Mouse (Mus musculus): ENCODE results near the gene Atp8a2. TPM values are rescaled to one million over a fixed set of nuclear protein-coding genes. Genes with fewer than 3 reads are reported as not detected.

Gene Atp8a2
- polyA plus RNA-seq (2012; rRNA removed), result 0.70 and 1.0 TPM in 2 replicates
- 1.6 and 1.7 TPM in 2 replicates for polyA plus RNA-seq (2014; fragmentation: Nextera tagmentation; extraction: Ambion mirVana)

- H3K4me3 ChIP-seq (replicated peaks; ENCODE audit: low read length), result no peak within 1 kb of the TSS
- no peaks in the 10 kb centered on the region for H3K4me1 ChIP-seq (ENCODE audit: control insufficient read depth, insufficient read depth, low read length)
- H3K9me3 ChIP-seq (ENCODE audit: control insufficient read depth, low read length), result no peaks in the 10 kb centered on the region
- H3K27ac ChIP-seq (replicated peaks; ENCODE audit: low read depth, low read length), result no peak within 1 kb of the TSS
- no peak within 1 kb of the TSS for H3K9ac ChIP-seq (ENCODE audit: low read depth, low read length, severe bottlenecking)
- DNase-seq (ENCODE audit: low spot score), result no peak
- ATAC-seq (ENCODE audit: low FRiP score, low read depth), result no peak
- TF ChIP-seq POLR2A (IDR thresholded peaks at IDR 0.05; ENCODE audit: borderline replicate concordance, extremely low read depth, insufficient read depth, insufficient read length), result no peak
- 72% methylated on average over 7 of the region's 7 CpGs for WGBS
- H3K36me3 ChIP-seq (ENCODE audit: control insufficient read depth, insufficient read depth, low read length), result no peaks in the 10 kb centered on the region
- no peak within 1 kb of the TSS for H3K4me2 ChIP-seq (replicated peaks; ENCODE audit: low read depth, low read length, severe bottlenecking)
- H3K27me3 ChIP-seq (ENCODE audit: control insufficient read depth, insufficient read depth, low read length), result no peaks in the 10 kb centered on the region
Measured at GRCm38 (mm10) chr14:60196884-60197283, at the start of gene Atp8a2. TSS of gene Atp8a2 (minus strand) at chr14:60197179.

- no peak overlapping the region for H3K4me2 ChIP-seq (replicated peaks; ENCODE audit: low read depth, low read length, severe bottlenecking)
- peaks cover 63% of the 10 kb centered on the region for H3K36me3 ChIP-seq (ENCODE audit: control insufficient read depth, insufficient read depth, low read length)
- WGBS, result 90% methylated on average over 3 of the region's 3 CpGs
- no peaks in the 10 kb centered on the region for H3K9me3 ChIP-seq (ENCODE audit: control insufficient read depth, low read length)
- no peak for TF ChIP-seq POLR2A (IDR thresholded peaks at IDR 0.05; ENCODE audit: borderline replicate concordance, extremely low read depth, insufficient read depth, insufficient read length)
- ATAC-seq (ENCODE audit: low FRiP score, low read depth) (no peak), DNase-seq (ENCODE audit: low spot score) (no peak)
- no peak overlapping the region for H3K27ac ChIP-seq (replicated peaks; ENCODE audit: low read depth, low read length)
- no peaks in the 10 kb centered on the region for H3K27me3 ChIP-seq (ENCODE audit: control insufficient read depth, insufficient read depth, low read length)
- H3K9ac ChIP-seq (ENCODE audit: low read depth, low read length, severe bottlenecking), result no peak overlapping the region
- H3K4me3 ChIP-seq (replicated peaks; ENCODE audit: low read length), result no peak overlapping the region
- no peaks in the 10 kb centered on the region for H3K4me1 ChIP-seq (ENCODE audit: control insufficient read depth, insufficient read depth, low read length)
Measured at GRCm38 (mm10) chr14:60238551-60238950, 41.6 kb upstream of the Atp8a2 start.

GRCm38 (mm10) chr14:60219886-60220285, 22.9 kb upstream of the Atp8a2 start:
- Histone ChIP-seq H3K27me3 (ENCODE audit: control insufficient read depth, insufficient read depth, low read length) (no peaks in the 10 kb centered on the region), H3K27ac (replicated peaks; ENCODE audit: low read depth, low read length) (no peak overlapping the region), H3K9me3 (ENCODE audit: control insufficient read depth, low read length) (no peaks in the 10 kb centered on the region), H3K4me3 (replicated peaks; ENCODE audit: low read length) (no peak overlapping the region), H3K4me2 (replicated peaks; ENCODE audit: low read depth, low read length, severe bottlenecking) (no peak overlapping the region), H3K4me1 (ENCODE audit: control insufficient read depth, insufficient read depth, low read length) (no peaks in the 10 kb centered on the region), H3K9ac (ENCODE audit: low read depth, low read length, severe bottlenecking) (no peak overlapping the region), H3K36me3 (ENCODE audit: control insufficient read depth, insufficient read depth, low read length) (peaks cover 41% of the 10 kb centered on the region)
- DNase-seq (ENCODE audit: low spot score) (no peak), ATAC-seq (ENCODE audit: low FRiP score, low read depth) (no peak)
- TF ChIP-seq POLR2A (IDR thresholded peaks at IDR 0.05; ENCODE audit: borderline replicate concordance, extremely low read depth, insufficient read depth, insufficient read length), result no peak
- 94% methylated on average over 10 of the region's 10 CpGs for WGBS

- H3K36me3 ChIP-seq (ENCODE audit: control insufficient read depth, insufficient read depth, low read length), result peaks cover 41% of the 10 kb centered on the region
- no peak overlapping the region for H3K9ac ChIP-seq (ENCODE audit: low read depth, low read length, severe bottlenecking)
- TF ChIP-seq POLR2A (IDR thresholded peaks at IDR 0.05; ENCODE audit: borderline replicate concordance, extremely low read depth, insufficient read depth, insufficient read length), result no peak
- DNase-seq (ENCODE audit: low spot score), result no peak
- no peaks in the 10 kb centered on the region for H3K9me3 ChIP-seq (ENCODE audit: control insufficient read depth, low read length)
- no peak for ATAC-seq (ENCODE audit: low FRiP score, low read depth)
- no peak overlapping the region for H3K4me2 ChIP-seq (replicated peaks; ENCODE audit: low read depth, low read length, severe bottlenecking)
- no peak overlapping the region for H3K4me3 ChIP-seq (replicated peaks; ENCODE audit: low read length)
- no peaks in the 10 kb centered on the region for H3K27me3 ChIP-seq (ENCODE audit: control insufficient read depth, insufficient read depth, low read length)
- no peaks in the 10 kb centered on the region for H3K4me1 ChIP-seq (ENCODE audit: control insufficient read depth, insufficient read depth, low read length)
- 95% methylated on average over 4 of the region's 4 CpGs for WGBS
- no peak overlapping the region for H3K27ac ChIP-seq (replicated peaks; ENCODE audit: low read depth, low read length)
Measured at GRCm38 (mm10) chr14:60217616-60218015, 20.6 kb upstream of the Atp8a2 start.

GRCm38 (mm10) chr14:60216125-60216524, 19.1 kb upstream of the Atp8a2 start:
- no peak for DNase-seq (ENCODE audit: low spot score)
- no peaks in the 10 kb centered on the region for H3K4me1 ChIP-seq (ENCODE audit: control insufficient read depth, insufficient read depth, low read length)
- no peak overlapping the region for H3K4me2 ChIP-seq (replicated peaks; ENCODE audit: low read depth, low read length, severe bottlenecking)
- H3K27me3 ChIP-seq (ENCODE audit: control insufficient read depth, insufficient read depth, low read length), result no peaks in the 10 kb centered on the region
- no peak for TF ChIP-seq POLR2A (IDR thresholded peaks at IDR 0.05; ENCODE audit: borderline replicate concordance, extremely low read depth, insufficient read depth, insufficient read length)
- no peak overlapping the region for H3K9ac ChIP-seq (ENCODE audit: low read depth, low read length, severe bottlenecking)
- no peaks in the 10 kb centered on the region for H3K9me3 ChIP-seq (ENCODE audit: control insufficient read depth, low read length)
- H3K36me3 ChIP-seq (ENCODE audit: control insufficient read depth, insufficient read depth, low read length), result peaks cover 37% of the 10 kb centered on the region
- H3K27ac ChIP-seq (replicated peaks; ENCODE audit: low read depth, low read length), result no peak overlapping the region
- ATAC-seq (ENCODE audit: low FRiP score, low read depth), result no peak
- H3K4me3 ChIP-seq (replicated peaks; ENCODE audit: low read length), result no peak overlapping the region
- WGBS, result 81% methylated on average over 1 of the region's 1 CpGs

DNA sequence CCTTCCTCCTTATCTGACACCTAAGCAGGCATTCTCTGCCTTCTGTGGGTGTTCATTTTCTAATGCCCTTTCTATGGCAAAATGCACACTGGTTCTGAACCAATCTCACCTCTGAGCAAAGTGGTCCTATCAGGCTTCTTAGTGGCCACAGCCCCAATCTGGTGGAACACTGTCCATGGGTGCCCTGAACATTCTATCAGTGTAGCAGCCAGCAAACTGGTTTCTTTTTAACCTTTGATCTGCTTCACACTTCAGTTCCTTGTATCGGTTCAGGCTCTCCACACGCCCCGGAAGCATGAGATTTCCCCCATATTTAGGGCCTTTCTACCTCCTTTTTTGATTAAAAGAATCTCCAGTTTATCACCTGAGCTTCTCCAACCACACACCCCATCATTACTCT, 18.0 kb upstream of the Atp8a2 start:
- H3K27me3 ChIP-seq (ENCODE audit: control insufficient read depth, insufficient read depth, low read length), result no peaks in the 10 kb centered on the region
- H3K4me1 ChIP-seq (ENCODE audit: control insufficient read depth, insufficient read depth, low read length), result no peaks in the 10 kb centered on the region
- no peak overlapping the region for H3K9ac ChIP-seq (ENCODE audit: low read depth, low read length, severe bottlenecking)
- no peaks in the 10 kb centered on the region for H3K9me3 ChIP-seq (ENCODE audit: control insufficient read depth, low read length)
- ATAC-seq (ENCODE audit: low FRiP score, low read depth) (no peak), DNase-seq (ENCODE audit: low spot score) (no peak)
- WGBS, result 94% methylated on average over 3 of the region's 3 CpGs
- peaks cover 29% of the 10 kb centered on the region for H3K36me3 ChIP-seq (ENCODE audit: control insufficient read depth, insufficient read depth, low read length)
- H3K27ac ChIP-seq (replicated peaks; ENCODE audit: low read depth, low read length), result no peak overlapping the region
- TF ChIP-seq POLR2A (IDR thresholded peaks at IDR 0.05; ENCODE audit: borderline replicate concordance, extremely low read depth, insufficient read depth, insufficient read length), result no peak
- no peak overlapping the region for H3K4me3 ChIP-seq (replicated peaks; ENCODE audit: low read length)
- no peak overlapping the region for H3K4me2 ChIP-seq (replicated peaks; ENCODE audit: low read depth, low read length, severe bottlenecking)
